Mouse (Mus musculus) left cerebral cortex, adult 2 months (tissue): Measurements from ENCODE around the gene Tyw1. TPM values are rescaled to one million over a fixed set of nuclear protein-coding genes. Genes with fewer than 3 reads are reported as not detected.

Experiments
- DNase-seq, 2 experiments: peaks; one replicate each; pipeline ENCODE4 v3.0.0; 2021 to 2022; ENCODE audit warnings: low spot score in 2 of 2, mixed read lengths in 1 of 2; ENCODE audit errors: extremely low spot score in 1 of 2
- H3K27ac ChIP-seq: fragments of 200-600 bp; 2 replicates; pipeline ENCODE4 v1.8.1; 2022
- H3K4me3 ChIP-seq: fragments of 200-600 bp; 2 replicates; pipeline ENCODE4 v1.8.1; 2022
- CTCF ChIP-seq: fragments of 200-600 bp; IDR thresholded peaks from 2 replicates; pipeline ENCODE4 v1.8.1; 2022; ENCODE audit warnings: antibody characterized with exemption, mild to moderate bottlenecking, moderate library complexity
- intact Hi-C: fragments of 180-260 bp; cut with DNase I; formaldehyde crosslinking; loops from one replicate; pipeline ENCODE4 v1.15.1; 2025
- total RNA-seq, 2 experiments: library from RNA; stranded (reverse); gene quantifications; 2 replicates each; pipeline ENCODE4 v1.2.3; 2021

Gene Tyw1
- total RNA-seq, 2 experiments from 2014 or later, result 15.4 to 16.1 TPM

GRCm38 (mm10) chr5:130294598-130294997 lies 39.2 kb downstream of the Tyw1 start:
- TF ChIP-seq CTCF, result no peak
- DNase-seq, result no peak
- H3K4me3 ChIP-seq, result no peak overlapping the region
- H3K27ac ChIP-seq, result peak overlapping the region; percentile 1; the same call in 1 of the 2 replicates
- intact Hi-C loops, result no loop called here

GRCm38 (mm10) chr5:130296071-130296470 lies 40.7 kb downstream of the Tyw1 start:
- peak; percentile 12 for TF ChIP-seq CTCF

GRCm38 (mm10) chr5:130298831-130299460 lies 43.5 kb downstream of the Tyw1 start:
- no peak for DNase-seq
- no peak overlapping the region for H3K27ac ChIP-seq
- H3K4me3 ChIP-seq, result no peak overlapping the region
- TF ChIP-seq CTCF, result no peak
- intact Hi-C loops, result no loop called here

More at GRCm38 (mm10) chr5:130296071-130296470, 40.7 kb downstream of the Tyw1 start:
- intact Hi-C loops, result no loop called here
- Histone ChIP-seq H3K27ac (no peak overlapping the region), H3K4me3 (no peak overlapping the region)
- DNase-seq, result no peak

DNA sequence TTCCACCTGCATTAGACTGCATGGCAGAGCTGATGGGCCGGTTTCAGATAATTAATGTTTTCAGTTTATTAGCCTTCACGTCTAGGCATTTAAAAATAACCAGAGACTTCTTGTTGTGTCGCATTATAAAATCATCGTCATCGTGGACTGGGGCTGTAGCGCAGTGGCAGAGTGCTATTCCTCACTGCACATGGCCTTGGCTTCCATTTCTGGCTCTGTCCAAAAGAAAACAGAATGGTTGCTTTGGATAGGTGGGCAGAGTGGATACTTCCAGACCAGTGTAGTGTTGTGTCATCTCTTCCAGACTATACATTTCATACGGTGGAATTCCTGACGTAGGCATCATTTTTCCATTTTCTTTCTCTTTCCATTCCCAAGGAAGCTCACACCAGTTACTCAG lies 44.1 kb downstream of the Tyw1 start:
- H3K4me3 ChIP-seq, result no peak overlapping the region
- no peak for DNase-seq
- intact Hi-C loops, result no loop called here
- H3K27ac ChIP-seq, result no peak overlapping the region
- no peak for TF ChIP-seq CTCF

DNA sequence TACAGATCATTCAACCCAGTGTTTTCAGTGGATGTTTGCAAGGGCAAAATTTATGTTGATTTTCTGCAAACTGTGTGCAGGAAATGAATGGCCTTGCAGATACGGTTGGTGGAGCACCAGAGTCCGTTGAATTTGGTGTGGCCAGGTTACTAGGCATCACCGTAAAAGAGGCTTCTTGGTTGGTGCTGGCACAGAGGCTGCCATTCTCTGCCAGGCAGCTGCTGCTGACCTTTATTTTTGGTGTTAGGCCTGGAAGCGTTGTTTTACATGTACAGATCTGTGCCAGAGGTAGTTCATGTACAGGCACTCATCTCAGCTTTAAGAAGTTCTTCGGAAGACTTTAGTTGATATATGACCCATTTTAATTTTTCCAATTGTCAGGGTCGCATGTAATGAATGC lies 48.2 kb downstream of the Tyw1 start:
- no peak for TF ChIP-seq CTCF
- H3K27ac ChIP-seq, result no peak overlapping the region
- DNase-seq, result no peak
- no peak overlapping the region for H3K4me3 ChIP-seq
- intact Hi-C loops, result no loop called here

DNA sequence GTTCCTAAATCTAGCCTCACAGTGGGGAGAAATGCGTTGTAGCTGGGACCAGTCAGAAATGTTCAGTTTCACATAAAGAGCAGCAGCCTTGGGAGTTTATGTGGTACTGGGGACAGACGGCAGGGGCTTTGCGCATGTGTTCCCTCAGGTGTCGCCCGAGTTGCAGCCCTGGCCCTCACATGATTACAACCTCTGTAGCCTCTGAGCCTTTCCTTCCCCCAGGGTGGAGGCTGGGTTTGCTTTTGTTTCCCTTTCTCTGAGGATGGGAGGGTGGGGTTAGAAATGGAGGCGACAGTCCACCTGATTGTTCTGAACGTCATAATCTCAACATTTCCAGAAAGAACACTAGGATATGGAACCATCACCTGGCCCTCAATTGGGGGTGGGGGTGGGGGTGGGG lies 52.5 kb downstream of the Tyw1 start:
- intact Hi-C loops, result loop anchor here (5.0 kb wide), 1 partner anchor 1759 kb away; no protein-coding TSS in a partner anchor
- no peak overlapping the region for H3K27ac ChIP-seq

DNA sequence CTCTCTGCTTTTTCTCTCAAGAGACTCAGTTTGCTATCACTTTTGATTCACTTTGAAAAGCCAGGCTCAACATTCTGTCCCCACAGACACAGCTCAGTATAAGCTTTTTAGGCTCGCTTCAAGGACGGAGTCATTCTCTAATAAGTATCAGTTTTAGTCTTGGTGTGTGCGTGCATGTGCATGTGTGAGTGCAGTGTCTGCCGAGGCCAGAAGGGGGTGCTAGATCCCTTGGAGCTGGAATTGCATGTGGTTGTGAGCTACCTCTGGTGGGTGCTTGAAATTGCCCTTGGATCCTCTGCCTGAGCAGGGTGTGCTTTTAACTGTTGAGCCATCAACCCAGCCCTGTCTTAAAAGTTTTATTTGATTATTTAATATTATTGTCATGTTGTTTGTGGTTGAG lies 54.7 kb downstream of the Tyw1 start:
- no peak overlapping the region for H3K4me3 ChIP-seq
- H3K27ac ChIP-seq, result no peak overlapping the region
- TF ChIP-seq CTCF, result peak; percentile 10
- intact Hi-C loops, result no loop called here
- no peak for DNase-seq

More for the DNA sequence above, 52.5 kb downstream of the Tyw1 start:
- DNase-seq, result no peak
- TF ChIP-seq CTCF, result no peak
- H3K4me3 ChIP-seq, result no peak overlapping the region

- Histone ChIP-seq H3K27ac (no peak overlapping the region), H3K4me3 (no peak overlapping the region)
- DNase-seq, result no peak
- no peak for TF ChIP-seq CTCF
- intact Hi-C loops, result no loop called here
These were observed 55.4 kb downstream of the Tyw1 start for GRCm38 (mm10) chr5:130310827-130311226.

DNA sequence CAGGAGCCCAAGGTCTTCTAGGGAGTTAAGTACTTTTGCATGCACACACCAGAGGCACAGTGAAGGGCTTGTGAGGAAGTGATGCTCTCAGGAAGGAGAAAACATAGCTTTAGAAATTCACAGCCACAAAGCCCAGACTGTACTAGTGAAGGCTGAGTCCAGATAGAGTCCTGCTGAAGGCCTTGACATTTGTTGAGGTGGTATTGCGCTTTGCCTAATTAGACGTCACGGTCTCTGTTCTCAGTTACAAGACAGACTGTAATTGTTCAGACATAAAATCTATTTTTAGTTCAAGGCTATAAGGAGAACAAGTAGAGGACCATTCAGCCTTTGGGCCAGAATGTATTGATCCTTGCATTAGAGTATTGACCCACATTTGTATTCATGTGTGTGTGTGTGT lies 58.1 kb downstream of the Tyw1 start:
- intact Hi-C loops, result no loop called here
- no peak for TF ChIP-seq CTCF
- no peak overlapping the region for H3K27ac ChIP-seq
- DNase-seq, result no peak
- H3K4me3 ChIP-seq, result no peak overlapping the region

- Histone ChIP-seq H3K27ac (no peak overlapping the region), H3K4me3 (no peak overlapping the region)
- peak; percentile 38 for TF ChIP-seq CTCF
- DNase-seq, result no peak
- intact Hi-C loops, result no loop called here
These were observed 59.5 kb downstream of the Tyw1 start for GRCm38 (mm10) chr5:130314926-130315325.

DNA sequence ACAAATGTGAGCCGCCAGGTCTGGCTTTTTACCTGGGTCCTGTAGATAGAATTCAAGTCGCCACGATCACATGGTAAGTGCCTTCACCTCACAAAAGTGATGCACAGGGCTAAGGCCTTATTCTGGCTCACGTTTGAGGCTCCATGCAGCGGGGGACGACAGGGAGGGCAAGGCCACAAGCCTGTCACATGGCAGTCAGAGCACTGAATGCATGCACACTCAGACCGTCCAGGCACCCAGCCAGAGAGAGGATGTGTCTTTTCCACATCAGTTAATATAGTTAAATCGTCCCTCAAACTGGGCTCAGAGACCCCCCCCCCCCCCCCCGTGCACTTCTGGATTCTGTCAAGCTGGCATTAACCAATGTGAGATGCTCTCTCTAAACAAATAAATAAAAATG lies 60.9 kb downstream of the Tyw1 start:
- intact Hi-C loops, result no loop called here
- Histone ChIP-seq H3K27ac (no peak overlapping the region), H3K4me3 (no peak overlapping the region)
- TF ChIP-seq CTCF, result no peak
- DNase-seq, result no peak

DNA sequence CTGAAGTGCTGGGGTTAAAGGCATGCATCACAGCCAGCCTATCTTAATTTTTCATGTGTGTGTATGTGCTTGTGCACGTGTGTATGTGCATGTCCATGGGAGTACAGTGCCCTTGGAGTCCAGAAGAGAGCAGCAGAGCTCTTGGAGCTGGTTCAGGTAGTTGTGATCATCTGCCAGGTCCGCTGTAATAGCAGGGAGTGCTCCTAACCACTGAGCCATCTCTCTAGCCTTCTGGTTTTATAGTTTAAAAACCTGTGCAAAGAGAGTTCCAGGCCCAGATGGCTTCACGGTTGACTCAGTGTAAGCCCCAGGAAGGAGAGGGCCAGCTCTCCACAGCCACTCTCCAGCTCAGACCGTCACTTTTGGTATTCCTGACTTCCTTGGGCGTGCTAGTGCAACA lies 64.4 kb downstream of the Tyw1 start:
- TF ChIP-seq CTCF, result no peak
- intact Hi-C loops, result loop anchor here (1.0 kb wide), 1 partner anchor 534 kb away; no protein-coding TSS in a partner anchor

GRCm38 (mm10) chr5:130320485-130320884 lies 65.1 kb downstream of the Tyw1 start:
- intact Hi-C loops, result loop anchor here (1.0 kb wide), 1 partner anchor 533 kb away; no protein-coding TSS in a partner anchor
- H3K27ac ChIP-seq, result no peak overlapping the region
- H3K4me3 ChIP-seq, result no peak overlapping the region
- TF ChIP-seq CTCF, result peak; percentile 60
- no peak for DNase-seq

More for the DNA sequence above, 64.4 kb downstream of the Tyw1 start:
- no peak overlapping the region for H3K27ac ChIP-seq
- no peak for DNase-seq
- H3K4me3 ChIP-seq, result no peak overlapping the region
